Mouse (Mus musculus) right cerebral cortex, adult 2 months (tissue): ENCODE data around the gene Ppp1r14b.

ENCODE experiments used
- DNase-seq, 2 experiments: peaks; one replicate each; pipeline ENCODE4 v3.0.0; 2021 to 2022; ENCODE audit warnings: low spot score in 2 of 2

The Ppp1r14b gene

DNA sequence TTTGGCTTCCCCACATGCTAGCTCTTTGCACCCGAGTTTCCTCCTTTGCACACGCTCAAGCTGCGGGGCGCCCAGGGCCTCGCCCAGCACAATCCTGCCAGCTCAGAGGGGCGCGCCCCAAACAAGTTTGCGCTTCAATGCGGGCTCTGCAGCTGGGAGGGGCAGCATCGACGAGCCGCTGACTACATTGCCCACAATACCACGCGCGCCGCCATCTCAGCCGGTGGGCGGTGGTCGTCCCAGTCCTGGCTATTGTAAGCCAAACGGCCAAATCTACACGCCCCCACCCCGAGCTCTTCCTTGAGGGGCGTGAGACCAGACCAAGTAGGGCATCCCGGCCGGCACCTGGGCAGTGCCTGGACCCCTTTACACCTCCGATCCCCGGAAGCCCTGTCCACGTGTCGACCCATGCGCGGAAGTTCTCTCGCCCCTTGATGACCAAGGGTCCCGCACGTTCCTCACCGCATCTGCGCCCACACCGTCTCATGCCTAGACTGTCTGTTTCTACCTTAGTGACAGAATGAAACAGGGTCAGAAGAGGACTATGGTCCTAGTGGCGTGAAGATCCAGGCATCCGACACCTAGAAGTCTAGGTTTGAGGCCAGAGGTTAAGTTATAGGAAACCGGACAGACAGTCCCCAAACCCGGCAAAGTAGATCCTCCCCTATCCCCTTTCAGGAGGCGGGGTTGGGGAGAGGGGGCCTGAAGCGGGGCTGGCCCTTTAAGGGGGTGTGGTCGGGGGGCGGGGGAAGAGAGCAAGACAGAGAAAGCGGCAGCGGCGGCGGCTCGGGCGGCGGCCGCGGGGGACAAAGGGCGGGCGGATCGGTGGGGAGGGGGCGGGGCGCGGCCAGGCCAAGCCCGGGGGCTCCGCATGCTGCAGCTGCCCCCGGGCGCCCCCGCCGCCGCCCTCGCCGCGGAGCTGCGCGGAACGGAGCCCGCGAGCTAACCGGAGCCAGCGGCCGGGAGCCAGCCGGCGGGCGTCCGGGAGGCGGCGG, at the start of gene Ppp1r14b:
TSS of gene Ppp1r14b (plus strand) at position 758 of the 995 bp plus-strand sequence.
- peak; percentile 76 to 88 for DNase-seq

DNA sequence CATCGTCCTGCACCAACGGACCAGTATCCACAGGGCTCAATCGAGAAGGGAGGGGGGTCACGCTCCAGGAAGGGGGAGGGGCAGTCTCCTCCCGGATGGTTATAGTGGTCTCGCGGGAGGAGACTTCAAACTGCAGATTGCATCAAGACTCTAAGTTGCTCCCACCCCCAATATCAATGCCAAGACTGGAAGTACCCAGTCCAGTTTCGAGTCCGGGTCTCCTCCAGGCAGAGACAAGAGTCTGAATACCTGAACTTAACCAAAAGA, 49.5 kb upstream of the Ppp1r14b start, which contains the start of gene Catsperz:
TSS of gene Catsperz (minus strand) at position 74 of the 267 bp plus-strand sequence.
- no peak for DNase-seq

DNA sequence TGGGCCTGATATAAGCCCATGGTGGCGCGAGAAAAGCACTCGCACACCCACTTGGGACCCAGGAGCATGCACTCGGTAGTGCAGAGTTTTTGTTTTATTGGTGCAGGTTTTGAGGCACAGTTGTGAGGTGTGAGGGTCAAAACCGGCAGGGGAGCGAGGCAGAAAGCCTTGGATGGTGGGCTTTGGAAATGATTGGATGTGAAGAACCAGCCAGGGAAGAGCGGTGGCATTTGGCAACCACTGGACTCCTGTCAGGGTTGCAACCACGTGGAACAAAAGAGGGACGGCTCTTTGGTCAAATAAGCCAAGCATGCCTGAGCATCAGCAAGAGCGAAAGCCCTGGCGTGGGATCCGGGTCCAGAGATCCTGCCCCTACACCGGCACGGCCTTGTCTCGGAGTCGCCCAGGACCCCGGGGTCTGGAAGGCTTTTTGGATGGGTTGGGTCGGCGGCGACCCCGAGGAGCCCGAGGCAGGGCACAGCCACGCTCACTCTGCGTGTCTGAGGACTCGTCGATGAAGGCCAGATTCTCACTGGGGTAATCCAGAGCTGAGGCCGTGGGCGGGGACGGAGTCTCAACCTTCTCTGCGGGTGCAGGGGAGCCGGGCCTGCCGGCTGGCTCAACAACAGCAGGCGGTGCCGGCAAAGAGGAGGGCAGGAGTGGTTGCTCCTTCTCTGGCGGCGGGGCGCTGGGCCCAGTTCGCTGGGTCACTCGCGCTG, 49.0 kb upstream of the Ppp1r14b start:
- DNase-seq, result no peak

DNA sequence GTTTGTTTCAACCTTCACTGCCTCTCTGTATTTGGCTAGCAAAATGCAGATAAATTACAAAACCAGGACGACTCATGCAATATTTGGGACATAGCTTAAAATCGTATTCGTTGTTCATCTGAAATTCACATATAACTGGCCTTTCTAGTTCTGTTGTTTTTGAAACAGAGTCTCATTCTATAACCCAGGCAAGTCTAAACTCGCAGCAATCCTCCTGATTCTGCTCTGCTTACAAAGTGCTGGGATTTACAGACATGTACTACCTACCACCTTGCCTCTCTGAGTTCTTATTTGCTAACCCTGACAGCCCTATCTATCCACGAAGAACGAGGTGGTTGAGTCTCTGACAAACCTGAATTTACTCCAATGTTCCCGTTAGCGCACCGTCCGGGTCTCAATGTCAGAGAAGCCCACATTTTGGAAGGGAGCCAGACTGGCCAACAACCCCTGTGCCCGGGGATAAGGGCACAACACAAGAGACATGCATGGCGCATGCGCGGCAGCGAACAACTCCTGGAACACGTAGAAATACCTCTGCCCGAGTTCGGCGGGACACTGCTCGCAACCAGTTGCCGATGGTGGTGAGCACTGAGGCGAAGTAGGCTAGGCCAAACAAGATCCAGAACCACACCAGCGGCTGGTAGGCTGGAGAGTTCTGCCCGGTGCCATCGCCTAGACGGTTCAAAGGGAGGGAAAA, 48.1 kb upstream of the Ppp1r14b start:
- no peak for DNase-seq

DNA sequence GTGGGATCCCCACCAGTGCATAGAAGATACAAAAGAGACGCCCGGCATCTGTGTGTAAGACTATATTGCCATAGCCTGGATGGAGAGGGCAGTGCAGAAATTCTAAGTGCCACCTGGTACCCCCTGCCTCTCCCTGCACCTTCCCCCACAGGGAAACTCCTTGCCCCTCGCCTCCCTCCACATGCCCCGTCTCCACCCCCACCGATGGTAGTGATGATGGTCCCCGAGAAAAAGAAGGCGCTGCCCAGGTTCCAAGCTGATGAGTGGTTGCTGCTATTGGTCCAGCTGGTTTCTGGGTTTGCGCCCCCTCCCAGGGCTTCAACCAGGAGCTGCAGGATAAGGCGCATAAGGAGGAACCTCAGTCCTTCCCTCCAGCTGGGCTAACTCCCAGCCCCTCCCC, 46.7 kb upstream of the Ppp1r14b start:
- no peak for DNase-seq

DNA sequence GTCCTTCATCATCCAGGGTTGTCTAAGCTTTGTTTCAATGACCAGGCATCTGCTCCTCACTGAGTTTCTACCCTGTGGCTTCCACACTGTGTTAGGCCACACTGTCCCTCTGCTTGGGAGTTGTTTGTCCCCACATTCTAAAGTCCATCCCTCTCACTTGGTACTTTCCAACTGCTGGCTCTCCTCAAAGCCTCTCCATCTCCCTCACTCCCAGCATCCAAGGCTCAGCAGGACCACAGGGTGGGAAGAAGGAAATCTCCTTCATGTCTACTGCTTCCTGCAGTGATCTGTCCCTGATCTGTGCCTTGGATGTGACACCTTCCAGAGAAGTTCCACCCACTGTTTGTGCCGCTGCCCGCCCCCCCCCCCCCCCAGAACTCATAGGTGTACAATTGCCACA, 43.8 kb upstream of the Ppp1r14b start:
- DNase-seq, result no peak

DNA sequence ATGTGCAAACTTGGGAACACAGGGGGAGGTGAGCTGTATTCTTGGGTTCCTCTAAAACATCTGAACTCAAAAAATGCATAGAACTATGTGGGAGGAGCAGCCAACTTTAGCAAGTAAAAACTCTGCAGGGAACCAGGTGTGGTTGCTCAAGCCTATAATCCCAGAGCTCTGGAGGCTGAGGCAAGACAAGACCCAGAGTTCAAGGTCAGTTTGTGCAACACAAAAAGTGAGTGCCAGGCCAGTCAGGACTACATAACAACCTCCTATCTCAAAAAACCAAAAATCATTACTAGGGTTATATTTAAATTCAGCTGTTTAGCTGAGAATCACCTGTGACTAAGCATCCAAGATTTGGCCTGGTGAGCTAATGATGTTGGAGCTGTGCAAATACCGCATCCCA, 42.8 kb upstream of the Ppp1r14b start:
- DNase-seq, result no peak

DNA sequence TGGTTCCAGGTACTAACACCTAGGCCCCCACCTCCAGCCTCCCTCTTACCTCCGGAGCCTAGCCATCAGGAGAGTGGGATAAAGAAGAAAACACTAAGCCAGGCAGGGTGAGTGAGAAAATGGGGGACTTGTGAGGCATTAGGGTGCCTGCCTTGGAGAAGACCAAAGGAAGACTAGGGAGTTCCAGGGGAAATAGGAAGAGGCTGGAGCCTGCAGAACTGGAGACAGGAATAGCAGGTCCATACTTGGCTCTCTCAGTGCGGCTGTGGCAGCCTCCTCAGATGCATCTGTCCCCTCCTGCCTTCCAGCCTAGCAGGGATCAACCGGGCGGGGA, 41.7 kb upstream of the Ppp1r14b start:
- DNase-seq, result no peak

DNA sequence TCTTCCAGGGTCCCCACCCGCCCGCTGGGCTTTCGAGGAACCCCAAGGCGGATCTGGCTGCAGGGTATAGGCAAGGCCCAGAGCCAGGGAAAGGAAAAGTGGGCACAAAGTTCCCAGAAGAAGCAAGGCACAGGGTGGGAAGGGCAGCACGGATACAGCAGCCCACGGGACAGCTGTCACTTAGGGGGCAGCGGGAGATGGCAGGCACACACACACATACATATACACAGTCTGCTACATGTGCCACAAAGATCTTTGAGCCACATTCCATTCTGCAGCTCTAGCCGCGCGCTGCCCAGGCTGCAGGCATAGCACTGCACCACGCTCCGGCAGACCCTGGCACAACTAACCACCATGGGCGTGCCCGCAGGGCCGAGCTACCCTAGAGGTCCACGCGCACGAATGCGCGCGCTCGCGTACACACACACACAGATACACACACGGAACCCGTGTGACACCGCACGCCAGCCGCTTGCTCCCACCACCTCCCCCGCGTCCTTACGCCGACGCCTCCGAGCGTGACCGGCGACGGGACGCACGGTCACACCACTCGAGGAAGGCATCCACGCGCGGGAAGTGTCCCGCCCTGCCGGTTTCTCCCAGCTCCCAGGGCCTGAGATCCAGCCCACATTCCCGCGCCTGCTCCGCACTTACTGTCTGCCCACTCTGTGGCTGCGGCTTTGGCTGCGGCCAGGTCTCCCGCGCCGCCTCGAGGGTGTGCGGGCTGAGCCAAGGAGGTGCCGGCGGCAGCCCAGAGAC, 41.2 kb upstream of the Ppp1r14b start:
- peak; percentile 50 to 74 for DNase-seq

DNA sequence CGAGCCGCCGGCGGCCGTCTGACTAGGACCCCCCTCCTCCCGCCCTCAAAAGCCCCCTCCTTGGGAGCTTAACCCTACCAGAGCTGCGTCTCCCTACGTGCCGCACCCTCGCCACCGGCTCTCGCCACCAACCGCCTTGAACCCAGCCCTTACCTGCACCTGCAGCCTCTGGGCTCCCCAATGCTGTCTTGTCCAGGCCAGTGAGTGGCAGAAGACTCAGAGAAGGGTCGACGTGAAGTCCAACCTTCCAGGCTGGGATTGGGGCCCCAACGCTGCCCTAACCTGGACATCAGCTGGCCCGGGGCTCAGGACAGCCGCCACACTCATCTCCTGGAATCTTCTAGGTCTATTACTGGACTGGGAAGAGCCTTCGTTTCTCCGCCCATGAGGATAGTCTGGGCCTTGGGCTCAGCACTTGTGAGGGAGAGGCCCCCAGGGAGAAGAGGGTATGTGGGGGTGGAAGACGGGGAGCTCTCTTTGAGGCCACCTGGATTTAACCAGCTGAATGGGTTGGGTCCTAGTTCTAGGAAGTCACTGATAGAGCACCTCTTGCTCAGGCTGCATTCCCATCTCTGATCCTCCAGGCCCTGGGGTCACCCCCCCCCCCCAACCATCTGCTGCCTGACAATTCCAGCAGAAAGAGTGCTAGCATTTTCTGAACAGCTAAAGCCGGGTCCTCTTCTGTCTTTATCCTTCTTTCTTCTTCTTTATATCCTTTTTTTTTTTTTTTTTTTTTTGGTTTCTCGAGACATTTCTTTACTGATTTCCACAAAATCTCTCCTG, 40.4 kb upstream of the Ppp1r14b start, which contains the start of gene Kcnk4:
TSS of gene Kcnk4 (minus strand) at position 321 of the 783 bp plus-strand sequence.
- no peak for DNase-seq

DNA sequence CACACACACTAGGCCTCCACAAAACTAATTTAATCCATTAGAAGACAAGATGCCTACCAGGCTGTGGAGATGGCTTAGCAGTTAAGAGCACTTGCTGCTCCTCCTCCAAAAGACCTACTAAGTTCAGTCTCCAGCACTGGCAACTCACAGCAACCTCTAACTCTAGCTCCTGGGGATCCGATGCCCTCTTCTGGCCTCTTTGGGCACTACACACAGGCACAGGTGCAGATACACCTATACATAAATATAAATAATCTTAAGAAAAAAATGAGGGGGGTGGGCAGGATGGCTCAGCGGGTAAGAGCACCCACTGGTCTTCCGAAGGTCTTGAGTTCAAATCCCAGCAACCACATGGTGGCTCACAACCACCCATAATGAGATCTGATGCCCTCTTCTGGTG, 38.5 kb upstream of the Ppp1r14b start:
- no peak for DNase-seq

DNA sequence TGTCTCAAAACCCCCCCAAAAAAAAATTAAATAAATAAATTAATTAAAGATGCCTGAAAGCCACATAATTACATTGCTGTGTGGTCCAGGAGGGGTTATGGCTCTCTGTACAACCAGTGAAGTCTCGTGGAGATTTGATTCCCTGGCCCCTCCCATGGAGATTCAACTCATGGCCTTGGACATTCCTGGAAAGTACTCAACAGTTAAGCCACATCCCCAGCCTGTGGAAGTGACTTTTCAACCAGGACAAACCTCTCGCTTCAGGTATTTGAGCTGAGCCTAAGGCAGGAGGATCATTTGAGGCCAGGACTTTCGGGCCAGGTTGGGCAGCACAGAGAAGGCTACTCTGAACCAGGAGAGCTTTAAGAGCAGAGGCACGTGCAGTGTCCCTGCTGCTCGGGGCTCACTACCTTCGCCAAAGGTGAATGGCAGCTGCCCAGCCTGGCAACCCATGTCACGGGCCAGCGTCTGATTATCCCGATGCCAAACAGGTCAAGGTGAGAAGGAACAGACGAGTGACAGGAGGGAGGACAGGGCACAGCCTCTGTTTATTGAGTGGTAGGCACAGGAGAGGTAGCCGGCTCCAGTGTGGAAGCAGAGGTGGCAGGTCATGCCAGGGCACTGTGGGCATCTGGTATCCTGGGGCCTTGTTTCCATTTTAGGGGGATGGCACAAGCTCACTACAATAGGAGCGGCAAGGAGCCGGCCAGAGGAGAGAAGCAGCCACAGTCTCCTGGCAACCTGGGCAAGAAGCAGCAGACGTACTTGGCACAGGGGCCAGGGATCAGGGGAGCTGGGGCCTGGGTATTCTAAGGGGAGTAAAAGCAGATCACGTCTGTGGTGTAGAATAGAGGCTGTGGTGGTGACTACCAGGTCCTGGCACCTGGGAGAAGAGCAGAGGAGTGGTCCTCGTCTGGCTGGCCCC, 37.0 kb upstream of the Ppp1r14b start:
- no peak for DNase-seq

DNA sequence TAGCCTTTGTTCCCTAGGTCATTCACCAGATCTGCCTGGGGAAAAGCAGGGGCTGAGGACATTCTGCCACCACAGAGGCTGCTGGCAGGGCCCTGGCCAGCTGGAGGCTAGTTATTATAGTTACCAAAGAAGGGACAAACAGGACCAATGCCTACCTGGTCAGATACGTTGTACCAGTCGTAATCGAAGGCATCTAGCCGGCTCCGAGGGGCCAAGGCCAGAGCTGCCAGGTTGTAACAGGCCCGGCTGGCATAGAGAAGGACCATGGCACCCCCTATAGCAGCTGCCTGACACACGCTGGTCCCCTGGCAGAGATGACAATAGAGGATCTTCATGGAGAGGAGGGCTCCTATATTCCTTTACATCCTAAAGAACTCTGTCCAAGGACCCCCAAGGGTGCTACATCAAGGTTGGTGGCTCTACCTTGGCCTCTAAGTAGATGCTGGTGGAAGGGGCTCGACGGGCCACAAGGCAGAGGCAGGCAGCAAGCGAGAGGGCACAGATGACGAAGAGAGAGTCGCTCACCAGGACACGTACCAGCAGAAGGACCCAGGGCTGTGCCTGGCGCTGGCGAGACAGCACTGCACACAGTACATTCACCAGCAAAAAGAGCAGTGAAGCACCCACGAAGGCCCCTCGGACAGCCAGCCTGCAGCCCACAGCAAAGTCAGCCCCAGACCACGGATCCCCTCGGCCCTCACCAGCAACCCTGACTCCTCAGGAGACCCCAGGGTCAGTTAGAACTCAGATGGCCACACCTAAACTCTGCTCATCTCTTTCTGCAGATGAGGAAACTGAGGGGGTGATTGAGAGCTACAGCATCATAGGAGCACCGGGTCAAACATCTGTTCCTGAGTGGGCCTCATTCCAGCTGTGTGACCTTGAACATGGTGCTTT, 35.4 kb upstream of the Ppp1r14b start:
- no peak for DNase-seq

DNA sequence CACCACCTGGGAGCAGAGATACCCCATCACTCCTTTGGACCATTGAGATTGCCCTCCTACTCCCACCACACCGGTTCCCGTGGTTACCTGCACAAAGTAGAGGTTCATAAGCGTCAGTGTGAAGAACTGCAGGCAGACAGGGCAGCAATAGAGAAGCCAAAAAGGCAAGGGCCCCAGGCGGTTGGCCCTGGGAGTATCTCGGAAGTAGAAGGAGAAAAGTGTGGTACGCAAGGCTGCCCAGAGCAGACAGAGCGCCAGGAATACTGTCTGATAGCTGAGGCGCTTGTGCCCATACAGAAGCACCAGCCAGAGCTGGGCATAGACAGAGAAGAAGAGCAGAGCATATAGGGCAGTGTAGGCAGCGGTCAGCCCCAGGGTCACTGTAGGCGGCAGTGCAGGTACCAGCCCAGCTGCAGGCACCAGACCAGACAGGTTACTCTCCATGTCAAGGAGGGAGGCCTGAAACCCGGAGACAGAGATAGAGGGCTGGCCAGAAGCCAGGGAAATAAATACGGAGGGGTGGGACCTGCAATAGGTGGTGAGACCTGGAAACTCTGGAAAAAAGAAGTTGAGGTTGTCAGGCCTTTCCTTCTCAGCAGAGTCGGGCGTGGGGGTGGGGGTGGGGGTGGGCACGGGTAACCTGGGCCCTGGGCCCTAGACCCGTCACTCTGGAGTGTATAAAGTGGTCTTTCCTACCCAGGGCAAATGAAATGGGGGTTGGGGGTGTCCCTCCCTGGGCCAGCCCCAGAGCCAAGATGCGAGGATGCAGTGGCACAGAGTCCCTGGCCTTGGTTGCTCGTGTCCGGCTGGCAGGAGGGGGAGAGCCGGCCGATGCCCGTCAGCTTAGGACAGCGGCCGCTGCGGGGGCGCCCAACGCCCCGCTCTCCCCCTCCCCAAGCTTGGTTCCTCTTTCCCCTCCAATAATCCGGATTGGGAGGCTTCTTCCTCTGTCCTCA, 34.1 kb upstream of the Ppp1r14b start:
- no peak for DNase-seq

DNA sequence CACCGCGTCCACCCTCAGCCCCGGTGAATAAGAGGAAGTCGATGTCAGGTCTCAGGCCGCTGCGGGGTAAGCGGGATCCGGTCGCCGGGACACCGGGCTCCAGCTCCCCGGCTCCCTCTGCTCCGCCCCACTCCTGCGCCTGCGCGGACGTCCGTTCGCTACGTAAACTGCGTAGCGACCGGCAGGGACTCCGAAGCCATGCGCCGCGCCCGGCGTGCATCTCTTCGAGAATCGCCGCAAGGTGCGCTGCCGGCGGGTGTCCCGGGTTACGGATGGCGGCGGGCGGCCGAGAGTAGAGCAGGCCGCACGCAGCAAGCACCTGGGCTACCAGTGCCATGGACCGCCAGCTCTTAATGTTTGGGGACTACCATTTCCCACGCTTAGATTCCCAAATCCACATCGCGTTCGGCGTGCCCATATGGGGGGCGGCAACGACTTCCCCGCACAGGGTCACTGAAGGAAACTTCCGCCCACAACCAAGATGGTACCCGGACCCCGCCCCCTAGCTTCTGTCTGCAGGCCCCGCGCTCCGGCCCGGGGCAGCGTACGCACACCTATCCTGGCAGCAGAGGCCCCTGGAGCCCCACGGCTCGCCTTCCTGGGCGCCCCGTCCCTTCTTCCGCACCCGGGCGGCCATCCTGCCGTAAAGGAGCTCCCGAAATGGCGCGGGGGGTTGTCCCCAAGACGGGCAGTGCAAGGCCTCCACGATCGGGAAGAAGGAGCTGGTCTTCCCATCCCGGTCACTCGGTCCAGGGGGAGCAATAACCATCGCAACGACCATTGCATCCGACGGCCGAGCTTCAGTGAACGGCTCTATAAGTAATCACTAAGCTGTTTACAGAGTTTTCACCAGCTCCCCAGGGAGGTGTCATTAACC, 33.2 kb upstream of the Ppp1r14b start, which contains the start of gene Bad:
TSS of gene Bad (plus strand) at position 490 of the 877 bp plus-strand sequence.
- peak; percentile 94 to 95 for DNase-seq

DNA sequence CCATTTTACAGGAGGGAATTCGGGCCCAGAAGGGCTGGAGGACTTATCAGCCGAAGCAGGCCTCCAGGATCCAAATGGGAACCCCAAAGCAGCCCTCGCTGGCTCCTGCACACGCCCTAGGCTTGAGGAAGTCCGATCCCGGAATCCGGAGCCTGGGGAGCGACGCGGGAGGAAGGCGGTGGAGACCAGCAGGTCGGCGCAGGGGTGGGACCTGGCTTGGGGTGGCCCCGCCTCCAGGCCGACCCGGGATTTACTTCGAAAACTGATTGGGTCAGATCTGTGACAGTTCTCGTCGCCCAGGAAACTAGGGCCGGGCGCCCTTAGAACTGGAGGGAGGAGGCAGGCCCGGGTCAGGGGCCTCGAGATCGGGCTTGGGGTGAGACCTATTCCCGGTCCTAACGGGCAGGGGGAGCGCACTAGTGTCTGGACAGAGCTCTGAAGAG, 32.5 kb upstream of the Ppp1r14b start, which contains the start of gene Gpr137:
TSS of gene Gpr137 (minus strand) at position 232 of the 443 bp plus-strand sequence.
- DNase-seq, result peak; percentile 93 to 94
